Mouse (Mus musculus): ENCODE data around the gene Tjp1.

GRCm38 (mm10) chr7:65419926-65420325 lies 107.7 kb downstream of the Tjp1 start:
- TF ChIP-seq POLR2A (IDR thresholded peaks at IDR 0.05; ENCODE audit: low read depth, low read length) (no peak), CTCF (IDR thresholded peaks at IDR 0.05; ENCODE audit: borderline replicate concordance, insufficient read depth, low read length) (no peak)

Data from embryonic fibroblast, embryonic 13.5 days (primary cell).